Mouse (Mus musculus) midbrain, postnatal 0 days (tissue): ENCODE measurements around the gene Olfr10. TPM values are rescaled to one million over a fixed set of nuclear protein-coding genes. Genes with fewer than 3 reads are reported as not detected.
"Not testable (repeated sequence)": the region's sequence is repeated elsewhere in the genome, so short reads cannot be mapped to it uniquely, and the experiment has no call there.

Source experiments
- ATAC-seq: fragments of 200-750 bp; cut with Nextera tagmentation; 2 replicates; pipeline ENCODE4 v1.8.0; 2017; ENCODE audit warnings: moderate number of reproducible peaks, mild to moderate bottlenecking, moderate TSS enrichment, moderate library complexity; ENCODE audit not compliant: low FRiP score
- DNase-seq: peaks from one replicate; pipeline ENCODE4 v3.0.0-alpha.2; 2015; ENCODE audit warnings: low spot score
- H3K27ac ChIP-seq: fragments of 300-500 bp; sonication (generic); 2 replicates; pipeline ENCODE4 v1.5.1; 2014; ENCODE audit warnings: low read depth, mild to moderate bottlenecking, low read length, mixed read lengths
- H3K27me3 ChIP-seq: fragments of 300-500 bp; sonication (generic); 2 replicates; pipeline ENCODE4 v1.6.1; 2014; ENCODE audit warnings: low read length, control low read depth, mixed read lengths; ENCODE audit not compliant: insufficient read depth
- H3K36me3 ChIP-seq: fragments of 300-500 bp; sonication (generic); 2 replicates; pipeline ENCODE4 v1.6.1; 2014; ENCODE audit warnings: low read length, control low read depth, mixed read lengths; ENCODE audit not compliant: insufficient read depth
- H3K4me1 ChIP-seq: fragments of 300-500 bp; sonication (generic); 2 replicates; pipeline ENCODE4 v1.6.1; 2014; ENCODE audit warnings: mild to moderate bottlenecking, control low read depth, antibody characterized with exemption, low read length, mixed read lengths; ENCODE audit not compliant: insufficient read depth
- H3K4me2 ChIP-seq: fragments of 300-500 bp; sonication (generic); 2 replicates; pipeline ENCODE4 v1.6.1; 2014; ENCODE audit warnings: low read depth, mild to moderate bottlenecking, low read length, mixed read lengths; ENCODE audit not compliant: poor library complexity, severe bottlenecking
- H3K4me3 ChIP-seq: fragments of 300-500 bp; sonication (generic); 2 replicates; pipeline ENCODE4 v1.5.1; 2014; ENCODE audit warnings: low read depth, mild to moderate bottlenecking, low read length, moderate library complexity
- H3K9ac ChIP-seq: fragments of 300-500 bp; sonication (generic); replicated peaks from 2 replicates; pipeline ENCODE4 v1.6.1; 2014; ENCODE audit warnings: mild to moderate bottlenecking, low read length, moderate library complexity, mixed read lengths; ENCODE audit not compliant: poor library complexity, severe bottlenecking
- H3K9me3 ChIP-seq: fragments of 300-500 bp; sonication (generic); 2 replicates; pipeline ENCODE4 v1.6.1; 2016; ENCODE audit warnings: low read length, control low read depth
- CTCF ChIP-seq: IDR thresholded peaks from 2 replicates; pipeline ENCODE4 v1.5.1; 2016; ENCODE audit warnings: antibody characterized with exemption, mild to moderate bottlenecking
- WGBS: fragments of 180-500 bp; shearing (Covaris S2); extraction: QIAGEN DNeasy Blood & Tissue Kit; methylation state at CpG from one replicate; pipeline ENCODE4 v1.1.7; 2014; 5-methylcytosine and 5-hydroxymethylcytosine counted together
- polyA plus RNA-seq: library from polyadenylated mRNA; unstranded; fragments of >200 nt; fragmentation: Nextera tagmentation; extraction: Ambion mirVana; gene quantifications from 2 replicates; pipeline ENCODE4 v1.2.1, GENCODE M21; 2015
- total RNA-seq: library from RNA; depleted of rRNA; stranded (reverse); fragments of >200 nt; gene quantifications from 2 replicates; pipeline ENCODE4 v1.2.3, GENCODE M21; 2014

The Olfr10 gene
- total and polyA plus RNA-seq, 2 experiments from 2014 or later = not detected

DNA sequence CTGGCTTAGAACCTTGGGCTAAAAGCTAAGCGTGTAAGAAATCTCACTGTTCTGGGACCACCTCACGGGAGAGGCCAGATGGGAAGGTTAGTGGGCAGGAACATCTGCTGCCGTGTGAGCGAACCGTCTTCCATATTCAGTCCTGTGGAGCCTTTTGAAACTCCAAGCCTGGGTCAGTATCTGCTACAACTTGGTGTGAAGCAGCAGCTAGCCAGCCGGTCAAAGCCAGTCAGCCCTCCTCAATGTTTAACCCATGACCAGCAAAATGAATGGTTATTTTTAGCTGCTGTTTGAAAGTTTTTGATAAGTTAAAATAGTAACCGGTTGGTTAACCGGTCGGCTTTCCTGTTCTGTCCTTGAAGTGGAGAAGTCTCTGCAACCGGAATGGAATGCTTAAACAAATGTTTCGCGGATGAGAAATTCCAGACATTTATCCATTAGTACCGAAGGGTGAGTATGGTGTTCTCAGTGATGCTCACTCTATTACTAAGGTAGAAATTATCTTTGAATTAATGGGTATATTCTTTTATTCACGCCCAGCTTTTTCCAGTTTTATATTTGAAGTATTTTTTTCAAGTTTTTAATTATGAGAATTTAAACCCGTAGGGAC is 36.5 kb upstream of the Olfr10 start:
- Histone ChIP-seq H3K4me1 (no peaks in the 10 kb centered on the region), H3K27me3 (no peaks in the 10 kb centered on the region), H3K4me3 (no peak overlapping the region), H3K4me2 (no peak overlapping the region), H3K9me3 (no peaks in the 10 kb centered on the region), H3K36me3 (no peaks in the 10 kb centered on the region; the same call in 1 of the 2 replicates), H3K27ac (no peak overlapping the region), H3K9ac (no peak overlapping the region)
- TF ChIP-seq CTCF = no peak
- DNase-seq = no peak
- WGBS = 82% methylated on average over 15 of the region's 15 CpGs
- no peak for ATAC-seq

DNA sequence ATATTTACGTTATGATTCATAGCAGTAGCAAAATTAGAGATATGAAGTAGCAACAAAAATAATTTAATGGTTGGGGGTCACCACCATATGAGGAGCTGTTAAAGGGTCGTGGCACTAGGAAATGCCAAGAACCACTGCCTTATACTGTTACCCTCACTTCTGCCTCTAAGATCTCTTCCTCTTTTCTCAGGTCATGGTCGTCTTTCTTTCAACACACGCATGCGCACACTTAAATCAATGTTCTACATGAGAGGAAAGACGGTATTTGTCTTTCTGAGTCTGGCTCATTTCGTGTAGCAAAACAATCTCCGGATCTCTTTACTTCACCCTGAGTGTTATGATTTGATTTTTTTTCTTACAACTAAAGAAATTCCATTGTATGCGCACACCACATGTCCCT is 34.8 kb upstream of the Olfr10 start:
- Histone ChIP-seq H3K9me3 (no peaks in the 10 kb centered on the region), H3K4me3 (no peak overlapping the region), H3K4me1 (no peaks in the 10 kb centered on the region), H3K27me3 (no peaks in the 10 kb centered on the region), H3K4me2 (no peak overlapping the region), H3K36me3 (no peaks in the 10 kb centered on the region; the same call in 1 of the 2 replicates), H3K27ac (no peak overlapping the region), H3K9ac (no peak overlapping the region)
- TF ChIP-seq CTCF = no peak
- DNase-seq (no peak), ATAC-seq (no peak)
- WGBS = 97% methylated on average over 9 of the region's 9 CpGs

DNA sequence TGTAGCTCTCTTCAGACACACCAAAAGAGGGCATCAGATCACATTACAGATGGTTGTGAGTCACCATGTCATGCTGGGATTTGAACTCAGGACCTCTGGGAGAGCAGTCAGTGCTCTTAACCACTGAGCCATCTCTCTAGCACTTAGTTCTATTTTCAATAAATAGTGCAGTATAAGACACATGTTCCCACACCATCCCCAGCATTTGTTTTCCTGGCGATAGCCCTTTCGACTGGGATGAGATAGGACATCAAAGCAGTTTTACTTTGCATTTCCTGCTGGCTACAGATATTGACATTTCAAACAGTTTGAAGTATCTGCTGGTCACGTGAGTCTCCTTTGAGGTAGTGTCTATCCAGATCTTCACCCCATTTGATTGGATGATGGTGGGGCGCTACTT is 34.2 kb upstream of the Olfr10 start:
- Histone ChIP-seq H3K36me3 (no peaks in the 10 kb centered on the region), H3K4me1 (no peaks in the 10 kb centered on the region), H3K9ac (no peak overlapping the region), H3K27ac (no peak overlapping the region), H3K9me3 (no peaks in the 10 kb centered on the region), H3K4me3 (no peak overlapping the region), H3K27me3 (no peaks in the 10 kb centered on the region), H3K4me2 (no peak overlapping the region)
- DNase-seq = no peak
- 79% methylated on average over 4 of the region's 4 CpGs for WGBS
- ATAC-seq = no peak
- TF ChIP-seq CTCF = no peak

DNA sequence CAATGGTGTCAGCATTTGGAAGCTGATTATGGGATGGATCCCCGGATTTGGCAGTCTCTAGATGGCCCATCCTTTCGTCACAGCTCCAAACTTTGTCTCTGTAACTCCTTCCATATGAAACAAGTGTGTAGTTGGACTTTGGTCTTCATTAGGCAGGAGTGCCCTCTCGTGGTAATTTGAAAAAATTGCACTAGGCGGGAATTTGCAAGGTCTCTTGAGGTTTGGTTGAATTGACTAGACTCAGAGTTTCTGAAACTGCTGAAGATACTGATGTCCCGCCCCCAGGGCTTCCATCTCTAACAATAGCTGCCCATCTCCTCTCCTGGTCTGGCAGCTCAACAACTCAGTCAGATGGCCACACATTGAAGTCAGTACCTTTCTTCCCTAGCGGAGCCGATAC is 33.2 kb upstream of the Olfr10 start:
- ATAC-seq (no peak), DNase-seq (peak; percentile 72)
- Histone ChIP-seq H3K4me3 (no peak overlapping the region), H3K4me2 (no peak overlapping the region), H3K9me3 (no peaks in the 10 kb centered on the region), H3K4me1 (no peaks in the 10 kb centered on the region), H3K27ac (no peak overlapping the region), H3K36me3 (no peaks in the 10 kb centered on the region), H3K27me3 (no peaks in the 10 kb centered on the region), H3K9ac (no peak overlapping the region)
- peak; percentile 85 for TF ChIP-seq CTCF
- WGBS = 28% methylated on average over 7 of the region's 7 CpGs

DNA sequence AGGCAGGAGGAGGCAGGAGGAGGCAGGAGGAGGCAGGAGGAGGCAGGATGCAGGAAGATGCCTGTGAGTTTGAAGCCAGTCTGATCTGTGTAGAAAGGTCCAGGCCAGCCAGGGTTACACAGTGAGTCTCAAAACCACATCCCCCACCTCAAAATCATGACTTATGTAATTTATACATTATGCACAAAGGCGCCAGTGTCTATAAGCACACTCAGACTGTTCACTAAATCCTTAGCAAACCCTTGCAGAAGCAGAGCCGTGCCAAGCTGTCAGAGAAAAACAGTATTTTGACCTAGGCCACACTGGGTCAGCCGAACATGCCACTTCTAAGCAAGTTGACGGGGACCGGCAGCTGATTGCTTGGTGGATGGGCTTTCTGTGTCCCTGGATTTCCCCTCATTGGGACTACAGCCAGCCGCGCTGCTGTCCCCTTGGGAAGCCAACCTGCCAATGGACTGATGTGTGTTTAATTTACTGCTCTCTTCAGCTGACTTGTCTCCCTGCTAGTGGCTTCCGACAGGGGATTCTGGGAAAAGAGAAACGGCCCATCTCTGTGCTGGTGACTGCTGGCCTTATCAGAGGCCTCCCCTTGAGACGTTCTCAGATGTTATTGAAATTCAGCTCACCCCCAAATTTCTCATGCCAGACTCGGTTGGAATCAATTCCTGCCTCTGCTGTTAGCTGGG is 30.6 kb upstream of the Olfr10 start:
- Histone ChIP-seq H3K4me1 (no peaks in the 10 kb centered on the region), H3K4me3 (no peak overlapping the region), H3K9ac (no peak overlapping the region), H3K36me3 (no peaks in the 10 kb centered on the region), H3K4me2 (no peak overlapping the region), H3K9me3 (no peaks in the 10 kb centered on the region), H3K27me3 (no peaks in the 10 kb centered on the region), H3K27ac (no peak overlapping the region)
- 49% methylated on average over 11 of the region's 11 CpGs for WGBS
- ATAC-seq = no peak
- no peak for TF ChIP-seq CTCF
- peak; percentile 28 for DNase-seq

DNA sequence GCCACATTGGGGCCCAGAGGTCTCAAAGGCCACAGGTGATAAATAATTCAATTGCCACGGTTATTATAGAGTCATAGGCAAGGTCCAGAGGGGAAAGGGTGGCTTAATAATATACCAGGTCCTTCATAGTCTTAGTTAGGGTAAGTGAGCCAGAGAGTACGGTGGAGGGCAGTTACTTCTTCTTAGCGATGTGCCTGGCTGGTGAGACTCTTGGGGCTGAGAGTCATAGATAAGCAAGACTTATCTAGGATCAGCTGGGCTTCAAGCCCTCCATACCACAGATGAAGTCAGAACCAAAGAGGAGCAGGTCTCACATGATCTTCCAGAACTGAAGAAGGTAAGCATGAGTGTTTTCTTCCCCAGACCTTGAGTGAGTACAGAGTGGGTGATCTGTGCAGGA is 26.3 kb upstream of the Olfr10 start, which contains the start of gene Olfr1393:
TSS of gene Olfr1393 (plus strand) at position 83 of the 400 bp plus-strand sequence.
- no peak for ATAC-seq
- H3K36me3 ChIP-seq = no peaks in the 10 kb centered on the region
- WGBS = 87% methylated on average over 3 of the region's 3 CpGs

DNA sequence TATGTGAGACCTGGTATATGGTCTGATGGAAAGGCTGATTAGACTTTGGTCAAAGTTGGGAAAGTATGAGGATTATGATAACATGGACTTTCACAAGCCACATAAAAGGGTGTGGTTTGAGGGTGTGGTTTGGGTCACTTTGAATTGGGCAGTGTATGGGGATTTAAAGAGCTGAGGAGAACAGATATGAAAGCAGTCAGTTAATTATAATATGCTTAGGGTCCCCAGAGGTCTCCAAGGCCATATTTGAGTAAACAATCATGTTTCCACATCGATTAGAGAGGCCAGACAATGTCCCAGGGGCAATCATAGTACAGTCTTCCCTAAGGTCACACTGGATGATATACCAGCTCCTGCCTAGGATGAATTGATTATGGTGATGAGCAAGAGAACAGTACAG is 19.6 kb upstream of the Olfr10 start, which contains the start of gene Olfr1392:
TSS of gene Olfr1392 (plus strand) at position 301 of the 400 bp plus-strand sequence.
- not testable (repeated sequence) for H3K27me3 ChIP-seq, H3K4me3 ChIP-seq, ATAC-seq, H3K4me2 ChIP-seq, DNase-seq, H3K27ac ChIP-seq, H3K4me1 ChIP-seq, H3K9ac ChIP-seq, H3K36me3 ChIP-seq, H3K9me3 ChIP-seq
- 63% methylated on average over 1 of the region's 1 CpGs for WGBS

More for the DNA sequence above, 26.3 kb upstream of the Olfr10 start, which contains the start of gene Olfr1393:
- no peak within 1 kb of the TSS for H3K4me3 ChIP-seq
- H3K4me2 ChIP-seq = no peak within 1 kb of the TSS
- TF ChIP-seq CTCF = no peak
- no peak within 1 kb of the TSS for H3K9ac ChIP-seq
- H3K9me3 ChIP-seq = no peaks in the 10 kb centered on the region
- DNase-seq = no peak
- no peaks in the 10 kb centered on the region for H3K4me1 ChIP-seq
- H3K27ac ChIP-seq = no peak within 1 kb of the TSS
- no peaks in the 10 kb centered on the region for H3K27me3 ChIP-seq
